Mouse (Mus musculus): ENCODE data around the gene Kcnmb3. TPM values are rescaled to one million over a fixed set of nuclear protein-coding genes. Genes with fewer than 3 reads are reported as not detected.
"Not testable (repeated sequence)": the region's sequence is repeated elsewhere in the genome, so short reads cannot be mapped to it uniquely, and the experiment has no call there.

Kcnmb3 gene
- polyA plus RNA-seq, 1 experiment from 2014 or later = 0.11 TPM

GRCm38 (mm10) chr3:32454329-32455021 is 37.6 kb downstream of the Kcnmb3 start:
- Histone ChIP-seq H3K9ac (no peak overlapping the region), H3K9me3 (no peaks in the 10 kb centered on the region), H3K27ac (no peak overlapping the region), H3K4me3 (no peak overlapping the region), H3K36me3 (peaks cover 62% of the 10 kb centered on the region), H3K4me1 (no peaks in the 10 kb centered on the region), H3K27me3 (replicated peaks) (no peaks in the 10 kb centered on the region), H3K4me2 (replicated peaks) (no peak overlapping the region)
- ATAC-seq (ENCODE audit: low FRiP score, low read depth) = peak; percentile 63
- WGBS = 63% methylated on average over 11 of the region's 11 CpGs

- Histone ChIP-seq H3K4me1 (no peaks in the 10 kb centered on the region), H3K9me3 (no peaks in the 10 kb centered on the region), H3K27ac (no peak overlapping the region), H3K9ac (no peak overlapping the region), H3K4me2 (replicated peaks) (no peak overlapping the region), H3K36me3 (peaks cover 70% of the 10 kb centered on the region), H3K4me3 (no peak overlapping the region), H3K27me3 (replicated peaks) (no peaks in the 10 kb centered on the region)
- ATAC-seq (ENCODE audit: low FRiP score, low read depth) = no peak
Observed at GRCm38 (mm10) chr3:32441710-32442109, 50.3 kb downstream of the Kcnmb3 start.

DNA sequence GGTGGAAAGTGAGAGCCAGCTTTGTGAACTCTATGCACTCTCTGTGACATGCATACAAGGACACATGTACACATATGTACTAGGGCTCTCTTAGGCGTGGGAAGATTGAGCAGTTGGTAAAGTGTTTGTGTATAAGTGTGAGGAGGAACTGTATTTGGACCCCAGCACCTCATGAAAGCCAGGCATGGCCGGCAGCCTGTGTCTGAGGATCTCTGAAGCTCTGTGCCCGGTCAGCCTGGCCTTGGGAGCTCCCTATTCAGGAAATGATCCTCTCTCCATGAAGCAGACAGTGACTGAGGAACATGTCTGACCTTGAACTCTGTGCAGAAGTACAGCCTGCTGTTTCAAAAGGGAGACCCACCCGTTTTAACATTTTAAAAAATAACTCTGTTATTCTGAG is 53.3 kb downstream of the Kcnmb3 start:
- Histone ChIP-seq H3K27me3 (replicated peaks) (no peaks in the 10 kb centered on the region), H3K4me1 (no peaks in the 10 kb centered on the region), H3K36me3 (peaks cover 58% of the 10 kb centered on the region), H3K27ac (no peak overlapping the region), H3K9ac (no peak overlapping the region), H3K9me3 (no peaks in the 10 kb centered on the region), H3K4me3 (no peak overlapping the region), H3K4me2 (replicated peaks) (no peak overlapping the region)
- WGBS = 88% methylated on average over 4 of the region's 4 CpGs
- no peak for ATAC-seq (ENCODE audit: low FRiP score, low read depth)

- H3K9me3 ChIP-seq = no peaks in the 10 kb centered on the region
- H3K9ac ChIP-seq = no peak overlapping the region
- H3K4me3 ChIP-seq = no peak overlapping the region
- H3K36me3 ChIP-seq = peaks cover 54% of the 10 kb centered on the region
- ATAC-seq (ENCODE audit: low FRiP score, low read depth) = no peak
- no peaks in the 10 kb centered on the region for H3K27me3 ChIP-seq (replicated peaks)
- no peaks in the 10 kb centered on the region for H3K4me1 ChIP-seq
- no peak overlapping the region for H3K4me2 ChIP-seq (replicated peaks)
- H3K27ac ChIP-seq = no peak overlapping the region
- 93% methylated on average over 6 of the region's 6 CpGs for WGBS
Observed at GRCm38 (mm10) chr3:32437820-32438219, 54.2 kb downstream of the Kcnmb3 start.

- no peaks in the 10 kb centered on the region for H3K4me1 ChIP-seq
- no peak overlapping the region for H3K4me3 ChIP-seq
- H3K9me3 ChIP-seq = no peaks in the 10 kb centered on the region
- ATAC-seq (ENCODE audit: low FRiP score, low read depth) = no peak
- no peak overlapping the region for H3K4me2 ChIP-seq (replicated peaks)
- WGBS = 96% methylated on average over 6 of the region's 6 CpGs
- no peaks in the 10 kb centered on the region for H3K27me3 ChIP-seq (replicated peaks)
- H3K9ac ChIP-seq = no peak overlapping the region
- H3K36me3 ChIP-seq = peaks cover 48% of the 10 kb centered on the region
- no peak overlapping the region for H3K27ac ChIP-seq
Observed at GRCm38 (mm10) chr3:32437297-32437696, 54.7 kb downstream of the Kcnmb3 start.

GRCm38 (mm10) chr3:32436101-32436500 is 55.9 kb downstream of the Kcnmb3 start:
- Histone ChIP-seq H3K27ac (no peak overlapping the region), H3K9ac (no peak overlapping the region), H3K4me3 (no peak overlapping the region), H3K4me1 (no peaks in the 10 kb centered on the region), H3K4me2 (replicated peaks) (no peak overlapping the region), H3K27me3 (replicated peaks) (no peaks in the 10 kb centered on the region), H3K36me3 (peaks cover 38% of the 10 kb centered on the region), H3K9me3 (no peaks in the 10 kb centered on the region)
- WGBS = 89% methylated on average over 11 of the region's 11 CpGs
- ATAC-seq (ENCODE audit: low FRiP score, low read depth) = no peak

DNA sequence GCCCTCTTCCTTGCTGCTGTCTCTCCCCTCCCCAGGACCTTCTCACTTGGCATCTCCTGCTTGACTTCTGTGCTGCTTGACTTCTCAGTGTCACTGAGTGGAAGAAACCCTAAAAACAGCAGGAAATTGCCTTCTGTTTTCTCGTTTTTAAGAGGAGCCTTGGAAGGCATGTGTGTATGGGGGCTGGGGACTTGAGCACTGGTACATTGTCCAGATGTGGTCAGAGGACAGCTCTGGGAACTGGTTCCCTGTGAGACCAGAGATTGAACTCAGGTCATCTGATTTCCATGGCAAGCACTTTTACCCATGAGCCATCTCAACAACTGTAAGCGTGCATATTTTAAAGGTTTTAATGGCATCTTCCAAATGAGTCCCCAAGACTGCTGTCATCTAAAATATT is 58.0 kb downstream of the Kcnmb3 start:
- H3K4me3 ChIP-seq = no peak overlapping the region
- no peak overlapping the region for H3K4me2 ChIP-seq (replicated peaks)
- no peaks in the 10 kb centered on the region for H3K27me3 ChIP-seq (replicated peaks)
- ATAC-seq (ENCODE audit: low FRiP score, low read depth) = no peak
- no peaks in the 10 kb centered on the region for H3K4me1 ChIP-seq
- no peak overlapping the region for H3K9ac ChIP-seq
- 84% methylated on average over 2 of the region's 2 CpGs for WGBS
- H3K9me3 ChIP-seq = no peaks in the 10 kb centered on the region
- H3K36me3 ChIP-seq = peaks cover 21% of the 10 kb centered on the region
- H3K27ac ChIP-seq = no peak overlapping the region

DNA sequence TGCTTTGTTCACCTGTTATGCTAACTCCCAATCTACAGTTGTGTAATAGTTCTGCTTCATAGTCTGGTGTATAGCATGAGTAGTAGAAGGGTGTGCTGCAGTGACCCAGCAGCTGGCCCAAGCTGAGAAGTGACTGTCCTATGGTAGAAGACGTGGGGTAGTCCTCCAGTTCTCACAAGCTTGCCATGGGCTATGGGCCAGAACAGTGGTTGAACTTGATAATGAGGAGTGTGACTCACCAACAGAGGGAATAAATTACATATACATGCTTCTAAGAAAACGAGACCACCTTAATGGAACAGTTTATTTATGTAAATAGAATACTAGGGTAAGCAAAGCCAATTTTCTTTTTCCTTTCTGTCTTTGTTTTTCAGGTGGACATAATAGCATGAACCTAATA is 61.6 kb downstream of the Kcnmb3 start:
- Histone ChIP-seq H3K27me3 (replicated peaks) (no peaks in the 10 kb centered on the region), H3K9me3 (no peaks in the 10 kb centered on the region), H3K4me3 (no peak overlapping the region), H3K27ac (no peak overlapping the region), H3K4me2 (replicated peaks) (no peak overlapping the region), H3K9ac (no peak overlapping the region), H3K36me3 (no peaks in the 10 kb centered on the region), H3K4me1 (no peaks in the 10 kb centered on the region)
- 85% methylated on average over 2 of the region's 2 CpGs for WGBS
- no peak for ATAC-seq (ENCODE audit: low FRiP score, low read depth)

- H3K36me3 ChIP-seq; H3K9me3 ChIP-seq; H3K27me3 ChIP-seq (replicated peaks); H3K4me3 ChIP-seq; H3K9ac ChIP-seq; H3K27ac ChIP-seq; ATAC-seq (ENCODE audit: low FRiP score, low read depth); H3K4me1 ChIP-seq; H3K4me2 ChIP-seq (replicated peaks): not testable (repeated sequence)
Observed at GRCm38 (mm10) chr3:32429351-32429750, 62.7 kb downstream of the Kcnmb3 start.

DNA sequence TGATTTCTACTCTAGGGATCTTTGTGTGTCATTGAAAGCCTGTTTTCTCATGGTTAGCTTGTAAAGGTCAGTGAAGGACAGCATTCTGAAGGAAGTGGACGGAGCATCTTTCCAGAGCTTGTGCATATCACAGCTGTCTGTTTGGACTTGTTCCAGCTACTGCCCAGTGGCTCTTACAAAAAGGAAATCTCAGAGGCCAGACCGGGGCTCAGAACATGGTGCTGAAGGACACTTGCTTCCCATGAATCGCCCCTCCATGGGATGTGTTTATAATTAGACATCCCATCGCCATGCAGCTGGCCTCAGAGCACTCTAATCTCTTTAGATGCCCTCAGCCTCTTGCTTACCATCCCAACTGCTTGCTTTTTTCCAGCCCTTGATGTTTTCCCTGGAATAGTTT is 63.1 kb downstream of the Kcnmb3 start:
- no peaks in the 10 kb centered on the region for H3K36me3 ChIP-seq
- no peak overlapping the region for H3K4me3 ChIP-seq
- H3K9ac ChIP-seq = no peak overlapping the region
- 85% methylated on average over 4 of the region's 4 CpGs for WGBS
- no peaks in the 10 kb centered on the region for H3K4me1 ChIP-seq
- no peak for ATAC-seq (ENCODE audit: low FRiP score, low read depth)
- no peak overlapping the region for H3K27ac ChIP-seq
- H3K9me3 ChIP-seq = no peaks in the 10 kb centered on the region
- H3K4me2 ChIP-seq (replicated peaks) = no peak overlapping the region
- H3K27me3 ChIP-seq (replicated peaks) = no peaks in the 10 kb centered on the region

GRCm38 (mm10) chr3:32428361-32428760 is 63.7 kb downstream of the Kcnmb3 start:
- Histone ChIP-seq H3K27ac (no peak overlapping the region), H3K36me3 (no peaks in the 10 kb centered on the region), H3K4me2 (replicated peaks) (no peak overlapping the region), H3K4me1 (no peaks in the 10 kb centered on the region), H3K4me3 (no peak overlapping the region), H3K9ac (no peak overlapping the region), H3K9me3 (no peaks in the 10 kb centered on the region), H3K27me3 (replicated peaks) (no peaks in the 10 kb centered on the region)
- WGBS = 92% methylated on average over 3 of the region's 3 CpGs
- no peak for ATAC-seq (ENCODE audit: low FRiP score, low read depth)

- no peaks in the 10 kb centered on the region for H3K4me1 ChIP-seq
- no peaks in the 10 kb centered on the region for H3K9me3 ChIP-seq
- no peaks in the 10 kb centered on the region for H3K27me3 ChIP-seq (replicated peaks)
- WGBS = 91% methylated on average over 4 of the region's 4 CpGs
- H3K9ac ChIP-seq = no peak overlapping the region
- no peak for ATAC-seq (ENCODE audit: low FRiP score, low read depth)
- H3K36me3 ChIP-seq = no peaks in the 10 kb centered on the region
- H3K27ac ChIP-seq = no peak overlapping the region
- no peak overlapping the region for H3K4me2 ChIP-seq (replicated peaks)
- H3K4me3 ChIP-seq = no peak overlapping the region
Observed at GRCm38 (mm10) chr3:32427695-32428094, 64.3 kb downstream of the Kcnmb3 start.

All from neural tube, embryonic 12.5 days (tissue).